8 mouse cellular contexts compared by ENCODE assay signal in the genomic region with DNA sequence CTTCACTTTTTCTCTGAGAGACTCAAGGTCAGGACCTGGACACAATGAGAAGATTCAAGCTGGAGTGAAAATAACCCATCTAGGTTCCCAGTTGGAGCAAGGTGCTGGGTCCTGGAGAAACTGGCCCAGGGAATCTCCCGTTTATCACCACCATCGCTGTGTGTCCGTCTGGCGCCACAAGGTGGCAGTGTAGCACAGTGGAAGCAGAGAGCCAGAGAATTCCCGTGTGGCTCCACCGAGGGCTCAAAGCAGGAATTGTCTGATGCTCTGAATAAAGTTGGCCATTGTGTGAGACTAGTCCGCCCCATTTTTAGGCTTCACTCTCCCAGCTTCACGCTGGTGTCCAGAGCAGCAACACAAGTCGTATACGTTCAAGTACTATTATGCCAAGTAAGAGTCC. TPM values are rescaled to one million over a fixed set of nuclear protein-coding genes. Genes with fewer than 3 reads are reported as not detected.
DNase-seq lines count a peak whose midpoint lies in the region; ATAC-seq and TF ChIP-seq lines count a peak whose summit lies in the region.

No protein-coding gene starts in this region.

- 3% methylated on average over 10 of the region's 10 CpGs for WGBS in forebrain, postnatal 0 days
- 6% methylated on average over 10 of the region's 10 CpGs for WGBS in hindbrain, postnatal 0 days
- WGBS in midbrain, embryonic 10.5 days: 6% methylated on average over 10 of the region's 10 CpGs
- 7% methylated on average over 10 of the region's 10 CpGs for WGBS in stomach, embryonic 14.5 days

- H3K4me3 ChIP-seq in forebrain, postnatal 0 days (ENCODE audit: low read depth, low read length): no peak overlapping the region
- no peak overlapping the region for H3K4me3 ChIP-seq in hindbrain, postnatal 0 days (ENCODE audit: low read length)
- no peak overlapping the region for H3K4me3 ChIP-seq in midbrain, embryonic 10.5 days
- no peak overlapping the region for H3K4me3 ChIP-seq in stomach, embryonic 14.5 days (ENCODE audit: low read depth, low read length)

- no peaks in the 10 kb centered on the region for H3K27me3 ChIP-seq in forebrain, postnatal 0 days (ENCODE audit: insufficient read depth, low read length)
- no peaks in the 10 kb centered on the region for H3K27me3 ChIP-seq in hindbrain, postnatal 0 days (ENCODE audit: insufficient read depth, low read length)
- 0 out of 2 replicates have a peak, but pooled peaks cover 3% of the 10 kb centered on the region for H3K27me3 ChIP-seq in midbrain, embryonic 10.5 days (ENCODE audit: low read depth, poor library complexity, severe bottlenecking)
- no peaks in the 10 kb centered on the region for H3K27me3 ChIP-seq in stomach, embryonic 14.5 days (ENCODE audit: control insufficient read depth, insufficient read depth, low read length)

- H3K36me3 ChIP-seq in forebrain, postnatal 0 days (ENCODE audit: insufficient read depth): no peaks in the 10 kb centered on the region
- no peaks in the 10 kb centered on the region for H3K36me3 ChIP-seq in hindbrain, postnatal 0 days (ENCODE audit: insufficient read depth, low read length)
- H3K36me3 ChIP-seq in midbrain, embryonic 10.5 days: no peaks in the 10 kb centered on the region
- H3K36me3 ChIP-seq in stomach, embryonic 14.5 days (ENCODE audit: control insufficient read depth, insufficient read depth, low read length): no peaks in the 10 kb centered on the region

- no peak overlapping the region for H3K4me2 ChIP-seq in forebrain, postnatal 0 days (ENCODE audit: low read depth)
- H3K4me2 ChIP-seq in hindbrain, postnatal 0 days (ENCODE audit: low read depth, low read length): no peak overlapping the region
- H3K4me2 ChIP-seq in stomach, embryonic 14.5 days (replicated peaks; ENCODE audit: low read depth, low read length): no peak overlapping the region

- peak; percentile 12 for DNase-seq in gastrocnemius, adult 18-20 months (ENCODE audit: low spot score)
- DNase-seq in gastrocnemius, postnatal 25 days: no peak
- peak; percentile 14 for DNase-seq in brain, embryonic 18.5 days (ENCODE audit: low read depth, low spot score)
- peak; percentile 82 for DNase-seq in forebrain, postnatal 0 days
- peak; percentile 89 for DNase-seq in hindbrain, postnatal 0 days (ENCODE audit: low spot score)
- peak; percentile 40 for DNase-seq in left cerebral cortex, adult 11 months (ENCODE audit: low spot score)
- DNase-seq in midbrain, embryonic 10.5 days (ENCODE audit: low spot score): peak; percentile 77

- peak; percentile 79 for ATAC-seq in forebrain, postnatal 0 days
- peak; percentile 79 for ATAC-seq in hindbrain, postnatal 0 days
- peak; percentile 46; the same call in 1 of the 2 replicates for ATAC-seq in stomach, embryonic 14.5 days (ENCODE audit: insufficient number of reproducible peaks, insufficient read depth, low FRiP score, low read depth)

- no peaks in the 10 kb centered on the region for H3K4me1 ChIP-seq in forebrain, postnatal 0 days (ENCODE audit: insufficient read depth)
- H3K4me1 ChIP-seq in hindbrain, postnatal 0 days (ENCODE audit: insufficient read depth, low read length): no peaks in the 10 kb centered on the region
- H3K4me1 ChIP-seq in midbrain, embryonic 10.5 days: no peaks in the 10 kb centered on the region
- H3K4me1 ChIP-seq in stomach, embryonic 14.5 days (ENCODE audit: control insufficient read depth, insufficient read depth, low read length): no peaks in the 10 kb centered on the region

- no peak overlapping the region for H3K9ac ChIP-seq in forebrain, postnatal 0 days
- H3K9ac ChIP-seq in hindbrain, postnatal 0 days (replicated peaks; ENCODE audit: low read length): no peak overlapping the region
- no peak overlapping the region for H3K9ac ChIP-seq in stomach, embryonic 14.5 days (replicated peaks; ENCODE audit: low read depth, low read length)

- peak; percentile 93 for TF ChIP-seq CTCF in forebrain, postnatal 0 days (IDR thresholded peaks at IDR 0.05; ENCODE audit: low read depth)
- peak; percentile 92 for TF ChIP-seq CTCF in hindbrain, postnatal 0 days (IDR thresholded peaks at IDR 0.05; ENCODE audit: low read depth)

- H3K9me3 ChIP-seq in forebrain, postnatal 0 days (ENCODE audit: low read length): no peaks in the 10 kb centered on the region
- H3K9me3 ChIP-seq in hindbrain, postnatal 0 days (ENCODE audit: low read length): no peaks in the 10 kb centered on the region
- H3K9me3 ChIP-seq in midbrain, embryonic 10.5 days (replicated peaks): no peaks in the 10 kb centered on the region
- H3K9me3 ChIP-seq in stomach, embryonic 14.5 days (ENCODE audit: control insufficient read depth, low read depth, low read length): no peaks in the 10 kb centered on the region

- no peak overlapping the region for H3K27ac ChIP-seq in forebrain, postnatal 0 days (ENCODE audit: low read depth, low read length)
- H3K27ac ChIP-seq in hindbrain, postnatal 0 days: no peak overlapping the region
- H3K27ac ChIP-seq in midbrain, embryonic 10.5 days (replicated peaks): no peak overlapping the region
- no peak overlapping the region for H3K27ac ChIP-seq in stomach, embryonic 14.5 days (ENCODE audit: low read length)

RNA-seq across cellular contexts. Expression of a gene that starts 7.7 kb away (rescaled TPM):
- not detected for total RNA-seq in gastrocnemius, adult 18-20 months (2021)
- total RNA-seq in gastrocnemius, postnatal 25 days (2021): not detected
- total RNA-seq in forebrain, postnatal 0 days (2014; rRNA removed): 0.71 TPM in 1 of 2 replicates, not detected in the other
- polyA plus RNA-seq in forebrain, postnatal 0 days (2015; fragmentation: Nextera tagmentation; extraction: Ambion mirVana): 1.1 and 1.3 TPM in 2 replicates
- total RNA-seq in hindbrain, postnatal 0 days (2014; rRNA removed): 1.7 TPM in 2 replicates
- 2.7 and 3.1 TPM in 2 replicates for polyA plus RNA-seq in hindbrain, postnatal 0 days (2015; fragmentation: Nextera tagmentation; extraction: Ambion mirVana)
- not detected in 2 replicates for polyA plus RNA-seq in midbrain, embryonic 10.5 days (2016; fragmentation: Nextera tagmentation; extraction: Ambion mirVana)
- not detected in 2 replicates for polyA plus RNA-seq in stomach, embryonic 14.5 days (2014; fragmentation: Nextera tagmentation; extraction: Ambion mirVana)

RNA-seq across cellular contexts. Expression of a gene that starts 31.5 kb away (rescaled TPM):
- total RNA-seq in gastrocnemius, adult 18-20 months (2021): not detected
- total RNA-seq in gastrocnemius, postnatal 25 days (2021): not detected
- total RNA-seq in forebrain, postnatal 0 days (2014; rRNA removed): not detected in 2 replicates
- not detected in 2 replicates for polyA plus RNA-seq in forebrain, postnatal 0 days (2015; fragmentation: Nextera tagmentation; extraction: Ambion mirVana)
- total RNA-seq in hindbrain, postnatal 0 days (2014; rRNA removed): not detected in 2 replicates
- not detected in 2 replicates for polyA plus RNA-seq in hindbrain, postnatal 0 days (2015; fragmentation: Nextera tagmentation; extraction: Ambion mirVana)
- polyA plus RNA-seq in midbrain, embryonic 10.5 days (2016; fragmentation: Nextera tagmentation; extraction: Ambion mirVana): 0.17 TPM in 1 of 2 replicates, not detected in the other
- polyA plus RNA-seq in stomach, embryonic 14.5 days (2014; fragmentation: Nextera tagmentation; extraction: Ambion mirVana): not detected in 2 replicates

RNA-seq across cellular contexts. Expression of a gene that starts 48.9 kb away (rescaled TPM):
- not detected for total RNA-seq in gastrocnemius, adult 18-20 months (2021)
- not detected for total RNA-seq in gastrocnemius, postnatal 25 days (2021)
- not detected in 2 replicates for total RNA-seq in forebrain, postnatal 0 days (2014; rRNA removed)
- not detected in 2 replicates for polyA plus RNA-seq in forebrain, postnatal 0 days (2015; fragmentation: Nextera tagmentation; extraction: Ambion mirVana)
- not detected in 2 replicates for total RNA-seq in hindbrain, postnatal 0 days (2014; rRNA removed)
- not detected in 2 replicates for polyA plus RNA-seq in hindbrain, postnatal 0 days (2015; fragmentation: Nextera tagmentation; extraction: Ambion mirVana)
- polyA plus RNA-seq in midbrain, embryonic 10.5 days (2016; fragmentation: Nextera tagmentation; extraction: Ambion mirVana): not detected in 2 replicates
- polyA plus RNA-seq in stomach, embryonic 14.5 days (2014; fragmentation: Nextera tagmentation; extraction: Ambion mirVana): not detected in 2 replicates
